Mouse (Mus musculus) lung, embryonic 16.5 days (tissue): ENCODE data around the gene Cnppd1. TPM values are rescaled to one million over a fixed set of nuclear protein-coding genes. Genes with fewer than 3 reads are reported as not detected.
A peak's percentile ranks its signal among the peaks of the same experiment; 100 is the strongest.

ENCODE experiments used
- ATAC-seq: fragments of 200-750 bp; cut with Nextera tagmentation; 2 replicates; pipeline ENCODE4 v1.8.0; 2017; ENCODE audit warnings: low read depth, mild to moderate bottlenecking, moderate library complexity
- H3K27ac ChIP-seq: fragments of 300-500 bp; sonication (generic); 2 replicates; pipeline ENCODE4 v1.5.1; 2014; ENCODE audit warnings: mild to moderate bottlenecking, control low read depth, low read length
- H3K27me3 ChIP-seq: fragments of 300-500 bp; sonication (generic); 2 replicates; pipeline ENCODE4 v1.6.1; 2014; ENCODE audit warnings: low read depth, low read length, mixed read lengths; ENCODE audit not compliant: control insufficient read depth, insufficient read depth
- H3K36me3 ChIP-seq: fragments of 300-500 bp; sonication (generic); 2 replicates; pipeline ENCODE4 v1.6.1; 2014; ENCODE audit warnings: low read length; ENCODE audit not compliant: control insufficient read depth, insufficient read depth
- H3K4me1 ChIP-seq: fragments of 300-500 bp; sonication (generic); replicated peaks from 2 replicates; pipeline ENCODE4 v1.6.1; 2014; ENCODE audit warnings: low read length, mixed read lengths; ENCODE audit not compliant: control insufficient read depth, insufficient read depth
- H3K4me2 ChIP-seq: fragments of 300-500 bp; sonication (generic); 2 replicates; pipeline ENCODE4 v1.6.1; 2014; ENCODE audit warnings: low read depth, low read length, control low read depth
- H3K4me3 ChIP-seq: fragments of 300-500 bp; sonication (generic); 2 replicates; pipeline ENCODE4 v1.5.1; 2014; ENCODE audit warnings: mild to moderate bottlenecking, low read length, control low read depth
- H3K9ac ChIP-seq: fragments of 300-500 bp; sonication (generic); 2 replicates; pipeline ENCODE4 v1.6.1; 2014; ENCODE audit warnings: low read length, control low read depth
- H3K9me3 ChIP-seq: fragments of 300-500 bp; sonication (generic); 2 replicates; pipeline ENCODE4 v1.6.1; 2016; ENCODE audit warnings: low read length; ENCODE audit not compliant: control insufficient read depth
- WGBS: fragments of 180-500 bp; shearing (Covaris S2); extraction: QIAGEN DNeasy Blood & Tissue Kit; methylation state at CpG from one replicate; pipeline ENCODE4 v1.1.7; 2014; 5-methylcytosine and 5-hydroxymethylcytosine counted together
- polyA plus RNA-seq: library from polyadenylated mRNA; unstranded; fragments of >200 nt; fragmentation: Nextera tagmentation; extraction: Ambion mirVana; gene quantifications from 2 replicates; pipeline ENCODE4 v1.2.1, GENCODE M21; 2015

Gene Cnppd1
- polyA plus RNA-seq, 1 experiment from 2014 or later, result 44.8 TPM

DNA sequence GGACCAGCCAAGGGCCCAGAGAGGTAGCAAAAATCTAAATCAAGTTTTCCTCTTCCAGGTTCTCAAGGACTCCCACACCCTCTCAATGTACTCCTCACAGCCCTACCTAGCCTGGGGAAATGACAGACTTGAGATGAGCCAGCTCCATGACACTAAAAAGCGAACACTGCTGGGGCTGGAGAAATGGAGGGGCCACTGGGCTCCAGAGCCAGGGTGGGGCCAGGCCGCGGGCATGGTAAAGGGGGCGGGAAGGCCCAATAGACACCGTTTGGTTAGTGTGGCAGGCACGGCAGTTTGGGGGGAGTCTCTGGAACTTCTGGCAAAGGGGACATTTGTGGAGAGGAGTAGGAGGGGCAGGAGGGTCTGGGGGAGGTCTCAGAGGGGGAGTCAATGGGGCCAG, 6.2 kb downstream of the Cnppd1 start:
- Histone ChIP-seq H3K36me3 (peaks cover 22% of the 10 kb centered on the region), H3K9ac (no peak overlapping the region), H3K4me2 (no peak overlapping the region), H3K9me3 (no peaks in the 10 kb centered on the region), H3K4me1 (peaks cover 11% of the 10 kb centered on the region), H3K27ac (no peak overlapping the region), H3K27me3 (no peaks in the 10 kb centered on the region), H3K4me3 (no peak overlapping the region)
- no peak for ATAC-seq
- WGBS, result 75% methylated on average over 6 of the region's 6 CpGs

DNA sequence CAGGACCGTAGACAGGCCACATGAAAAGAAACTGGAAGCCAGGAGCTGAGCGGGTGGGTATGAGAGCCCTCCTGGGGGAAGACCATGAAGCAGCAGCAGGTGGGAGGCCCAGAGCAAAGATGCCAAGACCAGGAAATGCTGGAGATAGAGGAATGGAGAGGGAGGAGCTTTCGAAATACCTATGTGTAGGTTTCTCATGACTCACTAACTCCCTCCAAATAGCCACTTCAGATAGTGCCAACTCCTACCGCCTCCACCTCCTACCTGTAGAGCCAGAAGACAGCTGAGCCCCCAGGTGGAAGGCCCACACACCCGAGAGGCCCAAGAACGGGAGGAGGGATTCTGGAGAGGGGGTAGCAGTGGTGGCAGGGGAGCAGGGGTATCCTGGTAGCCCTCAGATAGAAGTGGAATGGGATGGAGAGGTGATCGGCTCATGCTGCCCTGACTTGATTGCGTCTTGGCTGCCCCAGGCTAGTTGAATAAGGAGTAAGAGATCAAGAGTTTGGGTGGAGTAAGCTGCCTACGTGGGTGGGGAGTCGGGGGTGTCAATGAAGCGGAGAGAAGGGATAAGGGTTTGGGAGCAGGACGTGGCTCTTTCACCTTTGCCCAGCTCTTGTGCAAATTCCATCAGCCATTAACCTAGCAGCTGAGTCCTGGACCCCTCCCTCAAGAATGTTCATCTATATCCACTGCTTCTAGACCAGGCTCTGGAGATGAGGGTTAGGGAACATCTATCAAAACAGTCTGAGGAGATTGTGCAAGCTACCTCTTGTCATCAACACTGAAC, 8.9 kb downstream of the Cnppd1 start, which contains the start of gene Slc23a3:
TSS of gene Slc23a3 (minus strand) at position 470 of the 787 bp plus-strand sequence.
- H3K9ac ChIP-seq, result 0 out of 2 replicates have a peak within 1 kb of the TSS, but pooled peaks have one; percentile 6
- H3K4me3 ChIP-seq, result no peak within 1 kb of the TSS
- H3K4me1 ChIP-seq, result peaks cover 5% of the 10 kb centered on the region; the same call in 1 of the 2 replicates
- no peaks in the 10 kb centered on the region for H3K27me3 ChIP-seq
- ATAC-seq, result peak; percentile 23; the same call in 1 of the 2 replicates
- H3K4me2 ChIP-seq, result no peak within 1 kb of the TSS
- H3K27ac ChIP-seq, result no peak within 1 kb of the TSS
- 45% methylated on average over 12 of the region's 12 CpGs for WGBS
- no peaks in the 10 kb centered on the region for H3K9me3 ChIP-seq
- H3K36me3 ChIP-seq, result peaks cover 16% of the 10 kb centered on the region

DNA sequence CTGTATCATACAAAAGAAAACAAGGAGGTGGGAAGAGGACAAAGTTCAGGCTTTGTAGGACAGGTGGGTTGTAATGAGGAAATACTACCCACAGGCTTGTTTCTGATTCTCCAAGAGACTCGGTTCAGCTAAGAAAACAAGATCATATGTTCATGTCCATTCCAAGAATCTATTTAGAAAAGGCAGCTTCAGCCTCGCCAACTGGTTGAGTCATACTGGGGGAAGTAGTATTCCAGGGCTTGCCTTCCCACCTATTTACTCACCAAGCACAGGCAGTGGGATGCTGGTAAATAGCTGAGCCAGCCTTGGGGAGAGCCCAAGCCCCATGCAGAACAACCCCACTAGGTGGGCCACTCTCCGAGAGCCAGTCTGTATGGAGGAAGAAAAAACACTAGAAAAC, 13.9 kb downstream of the Cnppd1 start:
- Histone ChIP-seq H3K4me2 (no peak overlapping the region), H3K27me3 (no peaks in the 10 kb centered on the region), H3K4me1 (peaks cover 8% of the 10 kb centered on the region), H3K4me3 (no peak overlapping the region), H3K27ac (no peak overlapping the region), H3K9ac (no peak overlapping the region), H3K9me3 (no peaks in the 10 kb centered on the region), H3K36me3 (no peaks in the 10 kb centered on the region)
- no peak for ATAC-seq
- WGBS, result 73% methylated on average over 3 of the region's 3 CpGs

DNA sequence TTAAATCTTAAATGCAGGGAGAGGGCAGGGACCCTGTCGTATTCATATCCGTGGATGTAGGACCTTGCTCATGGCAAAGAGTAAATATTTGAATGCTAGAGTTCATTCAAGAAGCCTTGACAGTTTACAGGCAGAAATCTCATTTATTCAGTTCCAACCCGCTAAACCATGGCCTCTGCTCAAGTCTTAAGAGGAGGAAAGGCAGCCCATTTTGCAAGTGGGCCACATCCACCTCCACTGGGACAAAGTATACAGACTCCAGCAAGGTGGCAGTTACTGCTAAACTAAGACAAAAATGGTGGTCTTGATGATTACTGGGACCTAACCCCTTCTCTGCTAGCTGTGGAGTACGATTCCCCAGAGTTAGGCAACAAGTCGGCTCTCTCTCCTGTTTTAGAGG, 17.1 kb downstream of the Cnppd1 start:
- H3K27me3 ChIP-seq, result no peaks in the 10 kb centered on the region
- peak overlapping the region; percentile 66 for H3K4me3 ChIP-seq
- peak overlapping the region; percentile 99 for H3K27ac ChIP-seq
- ATAC-seq, result peak; percentile 5; the same call in 1 of the 2 replicates
- whole genome bisulfite sequencing, result 28% methylated on average over 5 of the region's 5 CpGs
- H3K9me3 ChIP-seq, result no peaks in the 10 kb centered on the region
- H3K9ac ChIP-seq, result peak overlapping the region; percentile 82
- H3K4me2 ChIP-seq, result peak overlapping the region; percentile 60
- H3K4me1 ChIP-seq, result peaks cover 5% of the 10 kb centered on the region
- no peaks in the 10 kb centered on the region for H3K36me3 ChIP-seq

DNA sequence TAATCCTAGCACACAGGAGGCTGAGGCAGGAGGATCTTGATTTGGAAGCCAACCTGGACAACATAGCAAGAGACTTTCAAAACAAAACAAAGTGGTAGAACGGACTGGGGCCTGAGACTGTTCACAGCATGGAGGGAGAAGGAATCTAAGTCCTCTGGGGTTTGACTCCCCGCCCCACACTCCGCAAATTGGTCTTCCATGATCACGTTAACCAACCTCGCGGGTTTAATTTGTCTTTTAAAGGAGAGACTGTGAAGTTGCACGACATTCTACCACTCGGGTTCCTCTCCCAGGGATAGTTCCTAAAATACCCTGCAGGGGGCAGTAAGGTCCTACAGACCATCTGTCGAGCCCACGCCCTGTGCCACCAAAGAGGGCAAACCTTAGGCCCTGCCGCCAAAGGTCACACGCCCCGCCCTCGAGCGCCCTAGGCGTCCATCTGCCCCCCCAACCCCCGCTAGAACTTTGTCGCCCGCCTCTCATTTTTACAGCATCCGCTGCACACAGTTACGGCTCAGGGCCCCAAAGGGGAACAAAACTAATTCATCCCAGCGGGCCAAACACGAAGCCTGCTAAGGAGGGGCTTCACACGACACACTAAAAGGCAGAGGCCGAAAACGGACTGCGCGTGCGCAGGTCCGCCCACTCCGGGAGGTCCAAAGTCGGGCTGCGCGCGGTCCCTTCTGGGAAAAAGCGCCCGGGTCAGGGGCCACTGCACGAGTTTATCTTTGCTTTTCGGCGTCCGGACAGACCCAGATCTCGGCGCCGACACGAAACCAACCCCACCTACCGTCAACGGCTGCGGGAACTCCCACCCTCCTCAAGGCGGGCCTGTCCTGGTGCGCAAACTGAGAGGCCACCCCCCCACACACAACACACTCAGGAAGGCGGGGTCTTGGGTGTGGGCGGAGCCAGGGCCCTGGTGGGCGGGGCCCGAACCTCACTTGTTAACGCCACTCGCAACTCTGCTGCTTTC, 17.9 kb downstream of the Cnppd1 start, which contains the start of gene Nhej1:
TSS of gene Nhej1 (minus strand) at position 855 of the 976 bp plus-strand sequence.
- under 1% methylated on average over 56 of the region's 56 CpGs for WGBS
- peaks cover 5% of the 10 kb centered on the region for H3K4me1 ChIP-seq
- H3K27ac ChIP-seq, result peak within 1 kb of the TSS; percentile 99
- no peaks in the 10 kb centered on the region for H3K9me3 ChIP-seq
- peak within 1 kb of the TSS; percentile 60 for H3K4me2 ChIP-seq
- H3K27me3 ChIP-seq, result no peaks in the 10 kb centered on the region
- peak within 1 kb of the TSS; percentile 66 for H3K4me3 ChIP-seq
- peak; percentile 98 for ATAC-seq
- H3K36me3 ChIP-seq, result no peaks in the 10 kb centered on the region
- H3K9ac ChIP-seq, result peak within 1 kb of the TSS; percentile 82

DNA sequence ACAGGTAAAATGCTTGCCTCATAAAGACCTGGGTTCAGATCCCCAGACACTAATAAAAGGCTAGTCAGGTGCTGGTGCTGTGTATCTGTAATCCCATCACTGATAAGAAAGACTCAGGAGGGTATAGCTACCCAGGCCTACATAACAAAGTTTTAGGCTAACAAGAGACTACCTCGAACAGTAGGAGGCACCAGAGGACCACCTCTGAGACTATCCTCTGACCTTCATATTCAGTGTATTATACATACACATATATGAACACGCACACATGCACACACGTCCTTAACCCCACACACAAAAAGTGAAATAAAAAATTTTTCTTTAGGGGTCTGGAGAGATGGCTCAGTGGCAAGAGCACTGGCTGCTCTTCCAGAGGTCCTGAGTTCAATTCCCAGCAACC, 20.3 kb downstream of the Cnppd1 start:
- WGBS, result 68% methylated on average over 3 of the region's 3 CpGs
- H3K36me3 ChIP-seq, result no peaks in the 10 kb centered on the region
- H3K9ac ChIP-seq, result no peak overlapping the region
- no peak overlapping the region for H3K4me3 ChIP-seq
- H3K4me1 ChIP-seq, result peaks cover 5% of the 10 kb centered on the region
- H3K27ac ChIP-seq, result no peak overlapping the region
- H3K9me3 ChIP-seq, result no peaks in the 10 kb centered on the region
- no peak overlapping the region for H3K4me2 ChIP-seq
- no peaks in the 10 kb centered on the region for H3K27me3 ChIP-seq
- ATAC-seq, result no peak

Other genes with a start within 250 kb of the Cnppd1 start
- not detected in 2 replicates for gene Cryba2, start 249.6 kb downstream of the Cnppd1 start, polyA plus RNA-seq
- 2.7 and 2.9 TPM in 2 replicates for gene Cfap65, start 207.1 kb downstream of the Cnppd1 start, polyA plus RNA-seq
- gene Ihh, start 191.0 kb downstream of the Cnppd1 start, polyA plus RNA-seq, result 0.18 and 0.21 TPM in 2 replicates
- gene Nhej1, start 17.5 kb downstream of the Cnppd1 start, polyA plus RNA-seq, result 10.4 and 10.5 TPM in 2 replicates
- 0.33 and 0.36 TPM in 2 replicates for gene Slc23a3, start 8.8 kb downstream of the Cnppd1 start, polyA plus RNA-seq
- 44.5 and 46.9 TPM in 2 replicates for gene Retreg2, start 67 bp upstream of the Cnppd1 start, polyA plus RNA-seq
- 42.9 and 46.1 TPM in 2 replicates for gene Zfand2b, start 25.9 kb upstream of the Cnppd1 start, polyA plus RNA-seq
- 16.3 and 18.8 TPM in 2 replicates for gene Abcb6, start 37.7 kb upstream of the Cnppd1 start, polyA plus RNA-seq
- gene Ankzf1, start 49.4 kb upstream of the Cnppd1 start, polyA plus RNA-seq, result 23.4 and 24.6 TPM in 2 replicates
- gene Atg9a, start 49.5 kb upstream of the Cnppd1 start, polyA plus RNA-seq, result 26.4 and 29.1 TPM in 2 replicates
- 19.6 and 21.6 TPM in 2 replicates for gene Glb1l, start 68.1 kb upstream of the Cnppd1 start, polyA plus RNA-seq
- gene Stk16, start 68.1 kb upstream of the Cnppd1 start, polyA plus RNA-seq, result 122 and 127 TPM in 2 replicates
- gene Tuba4a, start 77.2 kb upstream of the Cnppd1 start, polyA plus RNA-seq, result 51.5 and 58.8 TPM in 2 replicates
- gene A630095N17Rik, start 89.4 kb upstream of the Cnppd1 start, polyA plus RNA-seq, result not detected in 2 replicates
- 27.6 and 32.7 TPM in 2 replicates for gene Dnajb2, start 93.7 kb upstream of the Cnppd1 start, polyA plus RNA-seq
- gene Ptprn, start 121.8 kb upstream of the Cnppd1 start, polyA plus RNA-seq, result 0.63 and 0.78 TPM in 2 replicates
- gene Resp18, start 135.7 kb upstream of the Cnppd1 start, polyA plus RNA-seq, result 1.6 and 2.1 TPM in 2 replicates
- 118 and 122 TPM in 2 replicates for gene Dnpep, start 175.3 kb upstream of the Cnppd1 start, polyA plus RNA-seq
- 57.1 and 64.0 TPM in 2 replicates for gene Des, start 217.6 kb upstream of the Cnppd1 start, polyA plus RNA-seq
- gene Speg, start 232.6 kb upstream of the Cnppd1 start, polyA plus RNA-seq, result 38.5 and 38.9 TPM in 2 replicates